Mouse (Mus musculus) megakaryocyte, embryonic 14.5 days (primary cell): ENCODE data around the gene Agap3.

ENCODE experiments used
- FLI1 ChIP-seq: IDR thresholded peaks from 2 replicates; pipeline ENCODE4 v1.6.1; 2012; ENCODE audit warnings: low read length, inconsistent platforms, mixed read lengths
- GATA1 ChIP-seq: IDR thresholded peaks from 3 replicates; pipeline ENCODE4 v1.6.1; 2012; ENCODE audit warnings: mixed read lengths, low read length, inconsistent platforms, borderline replicate concordance

GRCm38 (mm10) chr5:24530042-24530689, 78.2 kb downstream of the Agap3 start:
- no peak for TF ChIP-seq FLI1
- TF ChIP-seq GATA1: no peak
